Mouse (Mus musculus): Measurements from ENCODE around the gene Megf9.

Gene Megf9

GRCm38 (mm10) chr4:70534891-70535269, at the start of gene Megf9:
Gene Megf9, minus strand, starts transcription at chr4:70534995.
- peak; percentile 98 for DNase-seq

DNA sequence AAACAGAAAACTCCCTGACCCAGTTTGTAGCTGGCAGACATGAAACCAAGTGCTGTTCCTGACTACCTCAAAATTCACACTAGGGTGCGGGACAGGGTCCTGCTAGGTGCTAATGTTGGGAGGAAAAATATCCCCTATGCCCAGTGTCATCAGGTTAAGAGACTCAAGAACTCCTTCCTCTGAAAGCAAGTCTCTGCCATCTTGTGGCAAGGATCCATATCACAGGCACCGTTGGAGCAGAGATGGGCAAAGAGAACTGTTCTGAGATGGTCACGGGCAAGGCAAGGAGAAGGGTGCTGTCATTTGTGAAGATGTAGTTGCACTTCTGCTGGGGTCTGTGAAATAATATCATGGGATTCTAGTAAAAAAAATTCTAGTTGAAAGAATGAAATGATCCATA, 44.9 kb upstream of the Megf9 start:
- peak; percentile 21 for DNase-seq

- no peak for DNase-seq
Observed at GRCm38 (mm10) chr4:70578301-70578700, 43.5 kb upstream of the Megf9 start.

- no peak for DNase-seq
Observed at GRCm38 (mm10) chr4:70576096-70576495, 41.3 kb upstream of the Megf9 start.

GRCm38 (mm10) chr4:70573926-70574325, 39.1 kb upstream of the Megf9 start:
- no peak for DNase-seq

- no peak for DNase-seq
Observed at GRCm38 (mm10) chr4:70553888-70554287, 19.1 kb upstream of the Megf9 start.

- DNase-seq = no peak
Observed at GRCm38 (mm10) chr4:70553230-70553797, 18.5 kb upstream of the Megf9 start.

DNA sequence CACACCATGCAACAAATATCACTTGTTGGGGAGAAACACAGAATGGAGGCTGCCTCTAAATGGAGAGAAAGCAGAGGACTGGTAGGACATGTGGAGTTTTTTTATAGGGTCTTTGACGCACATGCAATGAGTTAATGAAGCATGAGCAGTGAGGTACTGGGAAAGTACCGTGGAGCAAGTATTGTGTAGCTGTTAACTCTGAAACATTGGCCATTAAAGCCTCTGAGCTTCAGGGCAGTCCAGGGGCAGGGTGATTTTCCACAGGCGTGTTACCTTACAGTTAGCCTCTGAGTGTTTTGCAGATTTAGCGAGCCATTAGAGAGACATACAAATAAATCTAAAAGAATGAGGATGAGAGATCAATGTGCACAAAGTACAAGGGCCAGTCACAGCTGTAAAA, 17.3 kb upstream of the Megf9 start:
- DNase-seq = no peak

GRCm38 (mm10) chr4:70547411-70548148, 12.8 kb upstream of the Megf9 start:
- no peak for DNase-seq

DNA sequence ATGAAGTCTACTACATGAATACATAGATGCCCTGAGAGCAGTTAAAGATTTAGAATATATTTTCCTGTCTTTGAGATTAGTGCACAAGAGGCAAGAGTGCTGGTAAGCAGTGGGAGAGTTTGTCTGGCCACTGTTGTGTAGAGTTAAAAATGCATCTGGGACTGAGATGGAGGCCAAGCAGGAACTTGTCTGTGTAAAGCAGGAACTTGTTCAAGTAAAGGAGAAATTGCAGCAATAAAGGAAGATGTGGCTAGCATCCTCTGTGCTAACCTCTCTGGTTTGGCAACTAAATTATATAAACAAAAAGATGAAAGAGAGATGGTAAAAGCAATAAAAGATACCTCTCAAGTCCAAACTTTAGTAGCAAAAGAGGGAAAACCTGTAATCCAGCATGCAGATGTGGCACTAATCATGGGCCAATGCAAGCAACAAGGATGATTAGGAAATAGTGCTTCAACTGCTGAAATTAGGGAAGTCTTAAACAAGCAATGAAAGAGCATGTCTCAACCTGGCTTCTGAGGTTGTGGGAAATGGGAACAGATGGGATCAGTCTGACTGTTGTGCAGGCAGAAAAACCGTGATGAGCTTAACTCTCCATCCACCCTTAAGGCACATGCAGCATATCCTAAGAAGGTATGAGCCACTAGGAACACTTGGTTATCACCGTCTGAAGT, 11.2 kb upstream of the Megf9 start:
- no peak for DNase-seq

GRCm38 (mm10) chr4:70544390-70544789, 9.6 kb upstream of the Megf9 start:
- no peak for DNase-seq

DNA sequence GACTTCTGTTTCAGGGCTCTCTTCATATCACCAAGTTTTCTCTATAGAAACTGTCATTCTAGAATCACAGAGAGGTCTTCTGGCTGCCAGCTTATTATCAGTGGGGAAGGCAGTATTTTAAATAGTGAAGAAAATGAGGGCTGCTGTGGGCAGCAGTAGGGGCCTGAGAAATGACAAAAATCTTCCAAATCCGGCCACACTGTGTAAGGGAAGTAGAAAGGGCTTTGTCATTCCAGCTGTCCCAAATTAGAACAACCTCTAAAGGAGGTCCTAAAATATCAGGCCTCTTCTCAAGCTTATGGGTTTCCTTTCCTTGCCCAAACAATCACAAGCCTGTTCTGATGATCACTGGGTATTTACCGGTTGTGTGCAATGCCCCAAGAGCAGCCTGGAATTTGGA, 7.6 kb upstream of the Megf9 start:
- no peak for DNase-seq

- DNase-seq = no peak
Observed at GRCm38 (mm10) chr4:70540743-70541142, 5.9 kb upstream of the Megf9 start.

GRCm38 (mm10) chr4:70536661-70537580, 2.1 kb upstream of the Megf9 start:
- DNase-seq = no peak

- no peak for DNase-seq
Observed at GRCm38 (mm10) chr4:70535711-70536311, 1.0 kb upstream of the Megf9 start.

DNA sequence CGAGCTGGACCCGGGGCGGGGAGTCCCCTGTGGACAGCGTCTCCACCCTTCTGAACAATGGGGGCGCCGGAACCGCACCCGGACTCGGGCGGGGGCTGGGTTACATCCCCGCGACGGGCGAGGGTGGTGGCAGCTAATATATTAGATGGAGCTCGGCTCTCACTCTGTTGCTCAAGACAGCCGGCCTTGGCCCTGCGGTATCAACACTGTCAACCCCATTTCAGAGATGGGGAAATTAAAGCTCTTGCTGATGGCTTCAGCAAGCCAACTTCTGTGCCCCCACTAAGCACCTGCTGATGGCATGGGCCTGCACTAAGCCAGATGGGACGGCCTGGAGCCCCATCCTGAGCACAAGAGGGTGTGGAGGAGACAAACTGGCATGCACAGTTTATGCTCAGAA, 494 bp upstream of the Megf9 start:
- DNase-seq = no peak

DNA sequence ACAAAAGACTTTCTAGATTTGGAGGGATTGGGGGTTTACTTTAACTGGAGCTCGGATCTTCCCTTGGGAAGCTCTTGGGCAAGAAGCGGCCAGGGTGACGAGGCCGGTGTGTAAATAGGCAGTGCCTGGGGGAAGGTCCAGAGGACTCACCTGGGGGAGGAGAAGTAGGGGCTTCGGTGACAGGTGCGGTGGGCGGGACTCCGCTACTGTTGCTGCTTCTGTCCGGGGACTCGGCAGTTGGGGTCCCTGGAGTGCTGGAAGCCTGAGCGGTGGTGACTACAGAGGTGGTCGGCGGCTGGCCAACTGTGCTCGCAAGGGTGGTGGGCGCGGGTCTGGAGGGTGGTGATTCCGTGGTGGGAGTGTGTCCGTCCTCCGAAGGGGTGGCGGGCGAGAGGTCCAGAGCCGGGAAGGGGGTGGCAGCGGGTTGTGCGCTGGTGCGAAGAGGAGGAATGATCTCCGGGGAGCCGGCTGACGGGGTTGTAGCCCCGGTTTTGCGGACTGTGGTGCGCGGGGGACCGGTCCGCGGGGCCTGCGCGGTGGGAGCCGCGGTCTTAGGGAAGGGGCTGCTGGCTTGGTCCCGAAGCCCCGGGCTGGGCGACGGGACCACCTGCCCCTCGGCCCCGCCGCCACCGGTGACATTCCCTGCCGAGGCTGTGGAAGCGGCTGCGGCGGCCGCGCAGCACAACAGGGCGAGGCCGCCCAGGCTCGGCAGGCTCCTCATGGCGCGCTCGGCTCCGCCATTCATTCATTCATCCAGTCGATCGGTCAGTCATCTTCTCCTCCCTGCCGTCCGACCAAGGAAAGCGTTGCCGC, 511 bp downstream of the Megf9 start:
- DNase-seq = peak; percentile 64

GRCm38 (mm10) chr4:70533056-70533805, 1.6 kb downstream of the Megf9 start:
- no peak for DNase-seq

GRCm38 (mm10) chr4:70531021-70531420, 3.8 kb downstream of the Megf9 start:
- DNase-seq = no peak

GRCm38 (mm10) chr4:70528622-70529021, 6.2 kb downstream of the Megf9 start:
- DNase-seq = no peak

DNA sequence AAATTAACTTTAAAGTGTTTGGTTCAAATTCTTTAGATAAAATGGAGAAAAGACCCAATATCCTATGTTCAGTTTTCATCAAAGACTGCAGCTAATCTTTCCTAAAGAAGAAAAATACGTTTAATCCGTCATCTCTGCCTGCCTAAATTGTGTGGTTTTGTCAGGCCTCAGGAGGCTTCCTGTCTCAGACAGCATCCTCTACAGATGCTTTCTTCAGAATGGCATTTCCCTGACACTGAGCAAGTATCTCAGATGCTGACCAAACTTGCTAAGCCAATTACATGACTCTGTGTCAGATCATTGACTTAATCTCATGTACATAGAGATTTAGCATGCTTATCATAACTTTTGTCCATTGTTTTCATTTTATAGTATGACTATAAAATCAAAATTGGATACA, 11.4 kb downstream of the Megf9 start:
- no peak for DNase-seq

All from thymus, postnatal 4 days (tissue).